Mouse (Mus musculus) CH12.LX (cell line): ENCODE measurements around the gene Rnf7. TPM values are rescaled to one million over a fixed set of nuclear protein-coding genes. Genes with fewer than 3 reads are reported as not detected.

Experiments
- DNase-seq: peaks from one replicate; pipeline ENCODE4 v3.0.0-alpha.2; 2013; ENCODE audit errors: extremely low read depth
- H3K27ac ChIP-seq: 2 replicates; pipeline ENCODE4 v1.5.1; 2012; ENCODE audit warnings: low read depth, mild to moderate bottlenecking, control low read depth, moderate library complexity; ENCODE audit not compliant: insufficient read depth
- H3K27me3 ChIP-seq: replicated peaks from 2 replicates; pipeline ENCODE3; 2012; ENCODE audit warnings: inconsistent platforms
- H3K36me3 ChIP-seq, 2 experiments: replicated peaks in 1 of 2; 2 replicates each; pipeline versions ENCODE3 to v1.6.1; 2012; ENCODE audit warnings: inconsistent platforms in 1 of 2, low read length in 1 of 2, mild to moderate bottlenecking in 1 of 2, mixed read lengths in 1 of 2, moderate library complexity in 1 of 2; ENCODE audit not compliant: control insufficient read depth in 1 of 2, insufficient read depth in 1 of 2
- H3K4me1 ChIP-seq, 2 experiments: 2 replicates each; pipeline ENCODE4 v1.6.1; 2012; ENCODE audit warnings: inconsistent platforms in 1 of 2, moderate library complexity in 1 of 2; ENCODE audit not compliant: insufficient read depth in 2 of 2, control insufficient read depth in 1 of 2
- H3K4me2 ChIP-seq: 2 replicates; pipeline ENCODE4 v1.6.1; 2012; ENCODE audit warnings: low read depth, mild to moderate bottlenecking, control low read depth; ENCODE audit not compliant: poor library complexity, insufficient read depth, severe bottlenecking
- H3K4me3 ChIP-seq, 3 experiments: fragments of 150-350 bp in 1 of 3; sonication (generic) in 1 of 3; replicated peaks in 1 of 3; 2 replicates each; pipeline versions ENCODE3 to v1.5.1; 2011 to 2012; ENCODE audit warnings: low read depth in 2 of 3, low read length in 2 of 3, mild to moderate bottlenecking in 2 of 3, moderate library complexity in 2 of 3, control low read depth in 1 of 3, improper control_type of control experiment in 1 of 3, inconsistent platforms in 1 of 3, mixed read lengths in 1 of 3; ENCODE audit not compliant: poor library complexity in 1 of 3
- H3K79me2 ChIP-seq: replicated peaks from 2 replicates; pipeline ENCODE4 v1.6.1; 2012; ENCODE audit warnings: mild to moderate bottlenecking, moderate library complexity; ENCODE audit not compliant: control insufficient read depth, poor library complexity, insufficient read depth, severe bottlenecking; ENCODE audit errors: extremely low read depth
- H3K9ac ChIP-seq: 2 replicates; pipeline ENCODE4 v1.6.1; 2012; ENCODE audit warnings: low read depth, mild to moderate bottlenecking, control low read depth, moderate library complexity; ENCODE audit not compliant: insufficient read depth
- H3K9me3 ChIP-seq: replicated peaks from 2 replicates; pipeline ENCODE3; 2012; ENCODE audit warnings: low read length, inconsistent platforms, mixed read lengths
- BHLHE40 ChIP-seq: IDR thresholded peaks from 2 replicates; pipeline ENCODE4 v1.6.1; 2011; ENCODE audit warnings: mild to moderate bottlenecking, low read depth, low read length, improper control_type of control experiment
- CHD2 ChIP-seq: IDR thresholded peaks from 2 replicates; pipeline ENCODE4 v1.6.1; 2011; ENCODE audit warnings: low read length, improper control_type of control experiment
- CTCF ChIP-seq, 2 experiments: IDR thresholded peaks in 1 of 2; conservative IDR thresholded peaks in 1 of 2; 2 replicates each; pipeline ENCODE4 v1.5.1; 2011 to 2012; ENCODE audit warnings: low read depth in 2 of 2, low read length in 2 of 2, improper control_type of control experiment in 1 of 2, inconsistent platforms in 1 of 2, mild to moderate bottlenecking in 1 of 2, moderate library complexity in 1 of 2
- E2F4 ChIP-seq: IDR thresholded peaks from 2 replicates; pipeline ENCODE4 v1.6.1; 2011; ENCODE audit warnings: low read depth, low read length, improper control_type of control experiment; ENCODE audit not compliant: insufficient replicate concordance
- ELF1 ChIP-seq: IDR thresholded peaks from 2 replicates; pipeline ENCODE4 v1.6.1; 2014; ENCODE audit warnings: low read depth, mild to moderate bottlenecking, inconsistent platforms, low read length, improper control_type of control experiment
- EP300 ChIP-seq: IDR thresholded peaks from 2 replicates; pipeline ENCODE4 v1.6.1; 2011; ENCODE audit warnings: low read length, improper control_type of control experiment
- HCFC1 ChIP-seq: IDR thresholded peaks from 2 replicates; pipeline ENCODE4 v1.6.1; 2012; ENCODE audit warnings: low read depth, mild to moderate bottlenecking, inconsistent platforms, low read length, improper control_type of control experiment
- JUN ChIP-seq: IDR thresholded peaks from 2 replicates; pipeline ENCODE4 v1.6.1; 2011; ENCODE audit warnings: low read depth, mild to moderate bottlenecking, low read length, improper control_type of control experiment, moderate library complexity; ENCODE audit not compliant: insufficient read depth
- JUND ChIP-seq: conservative IDR thresholded peaks from 2 replicates; pipeline ENCODE4 v1.6.1; 2011; ENCODE audit warnings: low read depth, low read length, improper control_type of control experiment
- MAZ ChIP-seq: IDR thresholded peaks from 2 replicates; pipeline ENCODE4 v1.6.1; 2012; ENCODE audit warnings: low read depth, mild to moderate bottlenecking, inconsistent platforms, low read length, improper control_type of control experiment, moderate library complexity
- MXI1 ChIP-seq: IDR thresholded peaks from 2 replicates; pipeline ENCODE4 v1.6.1; 2011; ENCODE audit warnings: mild to moderate bottlenecking, low read depth, low read length, improper control_type of control experiment
- NRF1 ChIP-seq: IDR thresholded peaks from 2 replicates; pipeline ENCODE4 v1.6.1; 2014; ENCODE audit warnings: low read depth, mild to moderate bottlenecking, inconsistent platforms, low read length, improper control_type of control experiment, moderate library complexity
- POLR2A ChIP-seq: IDR thresholded peaks from 2 replicates; pipeline ENCODE4 v1.6.1; 2011; ENCODE audit warnings: low read depth, mild to moderate bottlenecking, improper control_type of control experiment, low read length
- POLR2AphosphoS2 ChIP-seq: IDR thresholded peaks from 2 replicates; pipeline ENCODE4 v1.6.1; 2011; ENCODE audit warnings: low read depth, low read length, improper control_type of control experiment
- RAD21 ChIP-seq: IDR thresholded peaks from 2 replicates; pipeline ENCODE4 v1.6.1; 2011; ENCODE audit warnings: low read depth, mild to moderate bottlenecking, low read length, improper control_type of control experiment, moderate library complexity
- TBP ChIP-seq: conservative IDR thresholded peaks from 2 replicates; pipeline ENCODE4 v1.6.1; 2011; ENCODE audit warnings: low read depth, low read length, improper control_type of control experiment
- UBTF ChIP-seq: IDR thresholded peaks from 2 replicates; pipeline ENCODE4 v1.6.1; 2012; ENCODE audit warnings: low read depth, mild to moderate bottlenecking, inconsistent platforms, low read length, improper control_type of control experiment, moderate library complexity
- USF1 ChIP-seq: IDR thresholded peaks from 2 replicates; pipeline ENCODE4 v1.6.1; 2014; ENCODE audit warnings: low read depth, mild to moderate bottlenecking, inconsistent platforms, low read length, improper control_type of control experiment
- USF2 ChIP-seq: conservative IDR thresholded peaks from 2 replicates; pipeline ENCODE4 v1.6.1; 2011; ENCODE audit warnings: low read depth, low read length, improper control_type of control experiment
- ZC3H11A ChIP-seq: IDR thresholded peaks from 2 replicates; pipeline ENCODE4 v1.6.1; 2012; ENCODE audit warnings: low read depth, mild to moderate bottlenecking, inconsistent platforms, low read length, improper control_type of control experiment
- ZMIZ1 ChIP-seq: IDR thresholded peaks from 2 replicates; pipeline ENCODE4 v1.6.1; 2012; ENCODE audit warnings: low read depth, mild to moderate bottlenecking, inconsistent platforms, low read length, improper control_type of control experiment
- ZNF384 ChIP-seq: IDR thresholded peaks from 2 replicates; pipeline ENCODE4 v1.6.1; 2012; ENCODE audit warnings: low read depth, low read length, improper control_type of control experiment, inconsistent platforms
- dilution Hi-C: fragments of 300-500 bp; cut with MboI; formaldehyde crosslinking; loops from 2 replicates; pipeline ENCODE4 v1.14.3; 2020; ENCODE audit warnings: low sequenced_read_pairs; ENCODE audit not compliant: extremely low pct_unique_long_range_greater_than_20kb, extremely low pct_ligation_motif_present
- in situ Hi-C: fragments of 300-500 bp; cut with MboI; formaldehyde crosslinking; loops from 3 replicates; pipeline ENCODE4 v1.14.3; 2019; ENCODE audit warnings: low sequenced_read_pairs, low pct_ligation_motif_present, low pct_unique_long_range_greater_than_20kb, mixed read lengths
- polyA plus RNA-seq: library from polyadenylated mRNA; unstranded; fragments of >175 nt; gene quantifications from 2 replicates; pipeline ENCODE4 v1.2.1, GENCODE M21; 2012; ENCODE audit warnings: low read depth; ENCODE audit not compliant: insufficient read length
- total RNA-seq, 2 experiments: library from RNA; depleted of rRNA; stranded (reverse); fragments of 300-350 nt in 1 of 2; fragments of >200 nt in 1 of 2; gene quantifications; 2 replicates each; pipeline ENCODE4 v1.2.3; 2012 to 2014

The Rnf7 gene
- total and polyA plus RNA-seq, 3 experiments: 131 to 277 (median 135) TPM

GRCm38 (mm10) chr9:96436901-96437804, 41.3 kb downstream of the Rnf7 start:
- Histone ChIP-seq H3K9me3 (no peaks in the 10 kb centered on the region), H3K4me1 (peaks cover 4 to 8% of the 10 kb centered on the region in 2 experiments; a peak in 1 of 4 replicates), H3K4me3 (no peak overlapping the region), H3K27ac (no peak overlapping the region), H3K4me2 (no peak overlapping the region), H3K36me3 (no peaks in the 10 kb centered on the region), H3K79me2 (no peaks in the 10 kb centered on the region), H3K9ac (no peak overlapping the region), H3K27me3 (no peaks in the 10 kb centered on the region)
- dilution Hi-C loops (no loop called here), in situ Hi-C loops (no loop called here)
- DNase-seq: no peak
- TF ChIP-seq ZC3H11A: no peak
- no peak for TF ChIP-seq POLR2A
- TF ChIP-seq RAD21: no peak
- TF ChIP-seq ZNF384: no peak
- TF ChIP-seq USF1: no peak
- no peak for TF ChIP-seq TBP
- no peak for TF ChIP-seq E2F4
- TF ChIP-seq HCFC1: no peak
- TF ChIP-seq ELF1: no peak

GRCm38 (mm10) chr9:96432575-96432974, 45.9 kb downstream of the Rnf7 start:
- no peak overlapping the region for H3K4me2 ChIP-seq
- H3K9ac ChIP-seq: no peak overlapping the region
- in situ Hi-C loops: no loop called here
- H3K36me3 ChIP-seq: no peaks in the 10 kb centered on the region
- dilution Hi-C loops: no loop called here
- DNase-seq: no peak
- H3K4me1 ChIP-seq: no peaks in the 10 kb centered on the region
- no peaks in the 10 kb centered on the region for H3K9me3 ChIP-seq
- no peak overlapping the region for H3K4me3 ChIP-seq
- no peaks in the 10 kb centered on the region for H3K27me3 ChIP-seq
- no peak overlapping the region for H3K27ac ChIP-seq
- no peak for TF ChIP-seq MXI1
- TF ChIP-seq JUN: no peak
- no peak for TF ChIP-seq USF2
- TF ChIP-seq POLR2AphosphoS2: no peak
- no peak for TF ChIP-seq UBTF
- TF ChIP-seq MAZ: no peak
- no peak for TF ChIP-seq ZC3H11A
- no peak for TF ChIP-seq CTCF (conservative IDR thresholded peaks at IDR 0.05 in 1 of 2, IDR thresholded peaks at IDR 0.05 in 1 of 2; ENCODE audit: low read depth in 2 of 2, low read length in 2 of 2)
- TF ChIP-seq NRF1: no peak
- TF ChIP-seq CHD2: no peak
- TF ChIP-seq EP300: no peak
- TF ChIP-seq BHLHE40: no peak
- no peak for TF ChIP-seq JUND
- TF ChIP-seq TBP: no peak
- no peak for TF ChIP-seq ZMIZ1
- H3K79me2 ChIP-seq: no peaks in the 10 kb centered on the region
